In the genomic region with DNA sequence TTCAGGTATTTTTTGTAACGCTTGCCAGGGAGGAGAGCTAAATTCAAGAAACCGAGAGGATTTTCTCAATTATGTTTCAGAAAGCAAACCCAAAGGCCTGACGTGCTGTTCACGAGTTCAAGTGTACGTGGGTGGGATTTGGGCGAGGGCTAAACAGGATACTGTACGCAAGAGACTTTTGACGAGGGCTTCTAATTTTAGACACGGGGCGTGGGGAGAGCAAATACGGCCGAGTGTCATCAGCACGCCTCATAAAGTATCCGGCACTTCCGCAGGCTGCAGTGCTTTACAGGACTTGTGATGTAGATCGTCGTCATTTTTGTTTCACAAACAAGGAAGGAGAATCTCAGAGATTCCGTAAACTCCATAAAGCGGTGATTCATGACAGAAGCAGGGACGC, we compare ENCODE assay signal across 9 mouse cellular contexts.
DNase-seq lines count a peak whose midpoint lies in the region; ATAC-seq and TF ChIP-seq lines count a peak whose summit lies in the region.
"Had no signal": no experiment of that assay in that cellular context is flagged by ENCODE, and none has a peak within 500 bp of the region (broad histone marks: within the 10 kb centered on the region; RNA-seq: fewer than 3 reads in every experiment).

No protein-coding gene starts in this region.

- no peaks in the 10 kb centered on the region for H3K9me3 ChIP-seq in hindbrain, embryonic 14.5 days (ENCODE audit: control insufficient read depth, low read length)
- H3K9me3 ChIP-seq in midbrain, embryonic 14.5 days (ENCODE audit: control insufficient read depth, low read length): no peaks in the 10 kb centered on the region
- H3K9me3 ChIP-seq: liver, embryonic 13.5 days had no signal

- no peak for TF ChIP-seq CTCF in brain, embryonic 14.5 days (IDR thresholded peaks at IDR 0.05; ENCODE audit: borderline replicate concordance, extremely low read depth, insufficient read depth, insufficient read length)

- no peak for TF ChIP-seq POLR2A in brain, embryonic 14.5 days (IDR thresholded peaks at IDR 0.05; ENCODE audit: borderline replicate concordance, extremely low read depth, insufficient read depth, insufficient read length, poor library complexity, severe bottlenecking)

- no peak overlapping the region for H3K4me2 ChIP-seq in hindbrain, embryonic 14.5 days (replicated peaks)
- H3K4me2 ChIP-seq in midbrain, embryonic 14.5 days (ENCODE audit: low read length): no peak overlapping the region
- H3K4me2 ChIP-seq: liver, embryonic 13.5 days had no signal

- H3K27ac ChIP-seq in hindbrain, embryonic 14.5 days: peak overlapping the region; percentile 76
- peak overlapping the region; percentile 65; the same call in 1 of the 2 replicates for H3K27ac ChIP-seq in midbrain, embryonic 14.5 days (replicated peaks; ENCODE audit: low read depth, low read length)
- H3K27ac ChIP-seq: liver, embryonic 13.5 days had no signal

- no peaks in the 10 kb centered on the region for H3K36me3 ChIP-seq in hindbrain, embryonic 14.5 days (replicated peaks; ENCODE audit: control insufficient read depth, insufficient read depth)
- no peaks in the 10 kb centered on the region for H3K36me3 ChIP-seq in midbrain, embryonic 14.5 days (ENCODE audit: control insufficient read depth, insufficient read depth, low read length)
- H3K36me3 ChIP-seq: liver, embryonic 13.5 days had no signal

- H3K4me1 ChIP-seq in hindbrain, embryonic 14.5 days (replicated peaks; ENCODE audit: control insufficient read depth, insufficient read depth, low read length): peaks cover 5% of the 10 kb centered on the region; the same call in 1 of the 2 replicates
- no peaks in the 10 kb centered on the region; the same call in 1 of the 2 replicates for H3K4me1 ChIP-seq in midbrain, embryonic 14.5 days (ENCODE audit: control insufficient read depth, insufficient read depth, low read length)
- H3K4me1 ChIP-seq: liver, embryonic 13.5 days had no signal

- WGBS in hindbrain, embryonic 14.5 days: 79% methylated on average over 20 of the region's 20 CpGs
- 92% methylated on average over 20 of the region's 20 CpGs for WGBS in midbrain, embryonic 14.5 days

- DNase-seq in kidney, adult 18-20 months: peak; percentile 4
- no peak for DNase-seq in kidney, postnatal 25 days
- DNase-seq in brain, embryonic 14.5 days (ENCODE audit: low read depth): peak; percentile 11
- DNase-seq in hindbrain, embryonic 14.5 days (ENCODE audit: low spot score): no peak
- DNase-seq in midbrain, embryonic 14.5 days: no peak
- no peak for DNase-seq in thymus, postnatal 0 days (ENCODE audit: low spot score)
- no peak for DNase-seq in spleen, postnatal 4 days (ENCODE audit: low spot score in 2 of 2)
- no peak for DNase-seq in right cerebral cortex, postnatal 4 days
- DNase-seq: liver, embryonic 13.5 days had no signal

- ATAC-seq in hindbrain, embryonic 14.5 days (ENCODE audit: low FRiP score): no peak
- no peak for ATAC-seq in midbrain, embryonic 14.5 days (ENCODE audit: low FRiP score, low TSS enrichment)

- H3K27me3 ChIP-seq in hindbrain, embryonic 14.5 days (ENCODE audit: control insufficient read depth, insufficient read depth, low read length): no peaks in the 10 kb centered on the region
- no peaks in the 10 kb centered on the region for H3K27me3 ChIP-seq in midbrain, embryonic 14.5 days (ENCODE audit: control insufficient read depth, insufficient read depth, low read length)
- H3K27me3 ChIP-seq: liver, embryonic 13.5 days had no signal

- H3K4me3 ChIP-seq in hindbrain, embryonic 14.5 days (replicated peaks; ENCODE audit: low read length): no peak overlapping the region
- H3K4me3 ChIP-seq in midbrain, embryonic 14.5 days (replicated peaks; ENCODE audit: low read depth, low read length): no peak overlapping the region
- H3K4me3 ChIP-seq: liver, embryonic 13.5 days had no signal

- H3K9ac ChIP-seq in hindbrain, embryonic 14.5 days: no peak overlapping the region
- no peak overlapping the region for H3K9ac ChIP-seq in midbrain, embryonic 14.5 days (replicated peaks; ENCODE audit: low read length)
- H3K9ac ChIP-seq: liver, embryonic 13.5 days had no signal

Comparison
In these comparisons a context has a peak if more than half of its experiments do, and no peak if none do; other contexts are left out.
1. DNase-seq: peak in kidney, adult 18-20 months (single experiment) and brain, embryonic 14.5 days (single experiment); none in kidney, postnatal 25 days (0 of 2), hindbrain, embryonic 14.5 days (single experiment), midbrain, embryonic 14.5 days (single experiment), thymus, postnatal 0 days (single experiment), spleen, postnatal 4 days (0 of 2) and right cerebral cortex, postnatal 4 days (single experiment).